Mouse (Mus musculus) left cerebral cortex, postnatal 10 days (tissue): ENCODE measurements around the gene Slco1c1. TPM values are rescaled to one million over a fixed set of nuclear protein-coding genes. Genes with fewer than 3 reads are reported as not detected.
A peak's percentile ranks its signal among the peaks of the same experiment; 100 is the strongest.

Experiments
- DNase-seq, 2 experiments: peaks; one replicate each; pipeline ENCODE4 v3.0.0; 2021 to 2022; ENCODE audit warnings: low spot score in 2 of 2, mixed read lengths in 1 of 2; ENCODE audit errors: extremely low spot score in 1 of 2
- intact Hi-C: fragments of 180-260 bp; cut with DNase I; formaldehyde crosslinking; loops from one replicate; pipeline ENCODE4 v1.15.1; 2025
- total RNA-seq, 2 experiments: library from RNA; stranded (reverse); gene quantifications; 2 replicates each; pipeline ENCODE4 v1.2.3; 2021

Gene Slco1c1
- 10 to 100 TPM; 84.1 to 87.9 TPM for total RNA-seq

DNA sequence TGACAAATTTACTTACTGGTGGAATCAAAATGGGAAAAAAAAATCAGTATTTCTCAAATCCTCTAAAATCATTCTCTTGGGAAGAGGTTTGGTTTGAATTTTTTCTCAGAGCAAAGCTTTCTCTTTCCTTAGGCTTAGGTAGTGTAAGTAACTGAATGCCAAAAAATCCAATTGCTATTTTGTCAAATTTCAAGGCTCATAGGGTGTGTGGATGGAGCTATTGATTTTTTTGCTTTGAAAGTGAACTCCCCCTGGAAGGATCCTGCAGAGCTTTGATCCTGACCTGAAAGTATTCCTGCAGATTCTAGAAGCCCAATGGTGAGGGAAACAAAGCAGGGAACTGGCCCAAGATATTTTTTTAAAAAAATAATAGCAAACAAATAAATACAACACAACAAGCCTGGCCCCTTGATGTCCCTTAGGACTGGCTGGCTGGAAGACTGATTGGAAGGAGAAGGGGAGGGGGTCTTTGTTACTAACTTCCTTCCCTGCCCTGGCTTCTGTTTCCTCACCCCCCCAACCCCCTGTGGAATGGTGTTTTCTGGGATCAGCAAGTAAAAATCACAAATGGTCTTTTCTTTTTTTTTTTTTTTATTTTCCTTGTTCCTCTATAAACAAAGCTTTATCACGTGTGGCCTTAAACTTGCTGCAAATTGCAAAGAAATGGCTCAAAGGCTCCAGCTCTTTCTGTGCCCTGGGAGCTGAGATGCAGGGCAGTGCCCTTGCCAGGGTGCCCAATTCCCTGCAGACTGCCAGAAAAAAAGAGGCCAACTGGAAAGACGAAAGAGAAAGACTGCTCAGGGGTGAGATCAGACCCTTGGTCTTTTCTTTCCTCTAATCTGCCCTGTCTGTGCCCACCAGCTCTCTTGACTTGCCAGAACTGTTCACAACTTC, at the start of gene Slco1c1:
TSS of gene Slco1c1 (plus strand) at position 622 of the 894 bp plus-strand sequence.
- intact Hi-C loops, result no loop called here
- DNase-seq, result peak; percentile 45 to 87

DNA sequence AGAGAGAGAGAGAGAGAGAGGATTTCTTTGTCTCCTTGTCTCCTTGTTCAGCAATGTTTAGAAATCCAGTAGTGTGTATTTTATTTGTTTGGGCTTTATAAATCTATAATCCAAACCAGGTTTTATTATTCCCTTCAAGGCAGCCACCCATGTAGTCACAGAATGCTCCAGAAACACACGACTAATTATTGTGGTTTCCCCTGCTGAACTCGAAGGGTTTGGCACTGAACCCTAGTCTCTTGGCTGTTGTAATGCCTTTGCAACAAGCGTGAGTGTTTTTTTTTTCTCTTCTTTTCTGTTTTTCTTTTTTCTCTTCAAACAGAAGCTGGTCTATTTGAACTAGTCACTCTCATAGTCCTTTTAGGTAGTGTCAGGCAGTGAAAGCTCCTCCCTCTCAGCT, 49.5 kb upstream of the Slco1c1 start:
- DNase-seq, result no peak
- intact Hi-C loops, result no loop called here

GRCm38 (mm10) chr6:141485302-141486021, 38.7 kb upstream of the Slco1c1 start:
- DNase-seq, result peak in 1 of 2 experiments; percentile 85
- intact Hi-C loops, result loop anchor here (5.0 to 10.0 kb wide), 2 partner anchors 87 to 549 kb away; no protein-coding TSS in a partner anchor

DNA sequence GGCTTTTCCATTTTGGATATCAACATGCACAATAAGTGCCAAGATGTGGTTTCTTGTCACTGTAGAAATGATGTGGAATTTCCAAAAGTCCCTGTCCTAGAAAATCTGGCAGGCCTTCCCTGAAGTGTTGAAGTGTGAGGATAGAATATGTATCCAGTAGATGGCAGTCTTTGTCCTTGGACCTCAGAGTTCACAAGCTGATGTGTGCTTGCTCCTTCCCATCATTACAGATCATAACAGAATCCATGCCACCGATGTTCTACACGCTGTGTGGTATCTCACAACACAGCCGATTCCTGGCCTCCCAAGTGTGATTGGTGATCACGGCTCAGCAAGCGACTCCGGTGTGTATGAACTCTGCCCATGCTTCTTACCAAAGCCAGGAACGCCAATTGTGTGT, 36.9 kb upstream of the Slco1c1 start:
- DNase-seq, result peak in 1 of 2 experiments; percentile 33
- intact Hi-C loops, result loop anchor here (5.0 to 10.0 kb wide), 2 partner anchors 85 to 548 kb away; no protein-coding TSS in a partner anchor

DNA sequence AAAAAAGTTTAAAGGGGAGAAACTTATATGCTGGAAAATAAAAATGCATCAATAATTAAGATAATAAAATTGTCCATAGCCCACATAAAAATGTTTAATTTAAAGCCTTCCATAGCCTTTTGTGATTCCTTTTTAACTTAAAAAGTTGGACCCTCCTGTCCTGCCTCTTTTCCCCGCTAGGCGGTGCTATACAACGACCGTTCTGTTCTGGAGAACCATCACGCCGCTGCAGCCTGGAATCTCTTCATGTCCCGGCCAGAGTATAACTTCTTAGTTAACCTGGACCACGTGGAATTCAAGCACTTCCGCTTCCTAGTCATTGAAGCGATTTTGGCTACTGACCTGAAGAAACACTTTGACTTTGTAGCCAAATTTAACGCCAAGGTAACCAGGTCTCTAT, 35.5 kb upstream of the Slco1c1 start:
- intact Hi-C loops, result loop anchor here (5.0 to 10.0 kb wide), 2 partner anchors 84 to 546 kb away; no protein-coding TSS in a partner anchor
- peak in 1 of 2 experiments; percentile 78 for DNase-seq

- intact Hi-C loops, result no loop called here
- DNase-seq, result no peak
Observed at GRCm38 (mm10) chr6:141494909-141495308, 29.3 kb upstream of the Slco1c1 start.

- peak; percentile 21 to 25 for DNase-seq
- intact Hi-C loops, result no loop called here
Observed at GRCm38 (mm10) chr6:141495634-141496418, 28.3 kb upstream of the Slco1c1 start.

GRCm38 (mm10) chr6:141499511-141499910, 24.7 kb upstream of the Slco1c1 start:
- intact Hi-C loops, result no loop called here
- DNase-seq, result no peak

- DNase-seq, result no peak
- intact Hi-C loops, result no loop called here
Observed at GRCm38 (mm10) chr6:141501171-141501570, 23.0 kb upstream of the Slco1c1 start.

- intact Hi-C loops, result no loop called here
- DNase-seq, result no peak
Observed at GRCm38 (mm10) chr6:141522541-141522940, 1.6 kb upstream of the Slco1c1 start.

GRCm38 (mm10) chr6:141525787-141526186, 1.6 kb downstream of the Slco1c1 start:
- no peak for DNase-seq
- intact Hi-C loops, result no loop called here

GRCm38 (mm10) chr6:141530865-141531264, 6.7 kb downstream of the Slco1c1 start:
- no peak for DNase-seq
- intact Hi-C loops, result no loop called here

DNA sequence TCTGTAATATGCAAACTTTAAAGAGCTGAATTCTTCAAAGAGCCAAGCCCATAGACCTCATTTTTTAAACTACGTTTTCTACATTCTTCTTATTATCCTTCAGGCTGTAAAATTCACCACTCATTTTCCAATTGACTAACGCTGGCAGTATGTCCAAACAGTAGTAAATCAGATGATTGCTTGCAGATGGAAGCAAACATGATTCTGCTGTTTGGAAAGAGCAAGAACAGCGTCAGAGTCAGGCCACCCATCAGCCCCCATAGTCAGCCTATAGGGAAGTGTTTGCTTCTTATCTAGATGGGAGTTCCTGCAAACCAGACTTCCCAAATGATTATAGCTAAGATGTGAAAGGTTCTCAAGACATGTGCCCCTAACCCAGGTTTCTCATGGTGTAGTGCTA, 13.1 kb downstream of the Slco1c1 start:
- intact Hi-C loops, result no loop called here
- no peak for DNase-seq

- no peak for DNase-seq
- intact Hi-C loops, result no loop called here
Observed at GRCm38 (mm10) chr6:141541136-141541535, 17.0 kb downstream of the Slco1c1 start.

DNA sequence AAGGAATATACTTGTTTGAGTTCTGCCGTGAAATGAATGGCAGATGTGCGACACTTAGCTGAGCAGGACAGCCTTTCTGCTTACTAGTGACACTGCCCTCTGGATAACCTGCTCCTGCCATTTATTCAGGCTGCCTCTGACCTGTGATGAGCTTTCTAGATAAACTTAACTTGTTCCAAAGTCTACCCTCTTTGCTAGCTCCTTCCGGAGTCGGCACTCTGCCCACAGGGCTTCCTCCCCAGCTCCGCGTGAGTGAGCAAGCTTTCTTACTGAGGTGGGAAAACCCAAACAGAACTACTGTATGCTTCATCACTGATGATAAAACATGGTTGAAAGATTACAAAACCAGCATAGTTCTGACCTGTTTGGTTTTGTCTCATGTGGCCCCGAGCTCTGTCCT, 19.2 kb downstream of the Slco1c1 start:
- no peak for DNase-seq
- intact Hi-C loops, result no loop called here

DNA sequence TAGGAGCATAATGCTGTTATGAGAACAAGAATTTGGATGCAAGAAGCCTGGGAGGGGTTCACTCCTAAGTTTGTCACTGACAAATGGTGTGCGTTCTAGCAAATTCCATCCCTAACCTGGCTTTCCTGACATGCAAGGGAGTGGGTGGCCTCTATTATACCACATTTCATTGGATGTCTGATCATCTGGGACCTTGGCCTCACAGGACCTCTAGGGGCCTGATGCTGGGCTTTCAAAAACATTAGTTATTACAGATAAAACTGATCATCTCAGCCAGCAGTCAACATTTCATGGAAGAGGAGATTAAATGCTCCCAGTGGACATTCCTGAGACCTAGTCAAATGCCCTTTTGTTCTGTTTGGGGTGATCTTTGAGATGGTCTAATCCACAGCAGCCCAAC, 34.0 kb downstream of the Slco1c1 start:
- intact Hi-C loops, result no loop called here

DNA sequence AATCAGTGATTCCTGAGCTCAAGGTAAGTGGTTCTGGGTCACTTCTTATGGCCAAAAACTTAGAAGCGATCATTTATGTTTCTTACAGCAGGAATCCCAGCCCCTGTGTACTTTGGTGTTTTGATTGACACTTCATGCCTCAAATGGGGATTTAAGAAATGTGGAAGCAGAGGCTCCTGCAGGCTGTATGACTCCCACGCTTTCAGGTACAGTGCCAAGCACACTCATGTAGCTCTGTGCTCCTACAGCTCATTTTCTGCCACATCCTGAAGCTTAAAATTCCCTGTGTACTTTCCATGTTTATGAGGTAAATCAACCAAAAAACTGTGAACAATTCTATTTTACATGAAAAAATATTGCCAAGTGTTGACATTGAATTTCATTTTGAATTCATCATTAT, 43.2 kb downstream of the Slco1c1 start:
- intact Hi-C loops, result no loop called here
- DNase-seq, result no peak

More for the DNA sequence above, 34.0 kb downstream of the Slco1c1 start:
- DNase-seq, result no peak

DNA sequence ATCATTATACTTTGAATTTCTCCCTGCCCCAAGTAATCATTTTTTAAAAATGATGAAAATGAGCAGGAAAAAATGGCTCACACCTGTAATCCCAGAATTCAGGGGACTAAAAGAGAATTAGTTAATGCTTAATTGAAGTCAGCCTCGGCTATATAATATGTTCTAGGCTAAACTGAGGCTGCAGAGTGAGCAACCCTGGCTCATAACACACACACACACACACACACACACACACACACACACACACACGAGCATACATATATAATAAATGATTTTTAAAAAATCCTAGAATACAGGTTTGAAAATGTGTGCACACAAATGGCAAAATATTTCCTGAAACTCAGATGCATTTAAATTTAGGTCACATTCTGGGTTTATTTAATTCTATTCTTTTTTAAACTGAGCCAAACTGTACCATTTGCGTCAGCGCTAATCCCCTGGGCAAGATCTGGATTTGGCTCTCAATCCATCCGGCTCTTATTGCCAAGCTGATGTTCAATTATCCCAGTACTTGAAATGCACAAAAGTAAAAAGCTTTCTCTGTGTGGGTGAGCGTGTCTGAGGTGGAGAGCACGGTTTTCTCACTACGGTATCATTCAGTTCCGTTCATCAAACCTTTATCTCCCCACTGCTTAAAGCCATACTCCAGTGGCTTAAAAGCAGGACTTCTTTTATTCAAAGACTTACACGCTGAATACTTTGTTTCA, 43.8 kb downstream of the Slco1c1 start:
- peak in 1 of 2 experiments; percentile 40 for DNase-seq
- intact Hi-C loops, result no loop called here
